Mouse (Mus musculus) spleen, adult 2 months (tissue): ENCODE measurements at regions not wholly inside any gene's neighbourhood (a gene's known extent, or its start where the extent isn't known, plus 50 kb on each side); places are given as distances from the start of the nearest gene placed in this dataset.

Experiments used
- DNase-seq, 2 experiments: peaks; one replicate each; pipeline versions ENCODE4 v3.0.0 to v3.0.0-alpha.2; 2012 to 2021; ENCODE audit warnings: low spot score in 2 of 2, low read depth in 1 of 2
- H3K27ac ChIP-seq: fragments of 200-500 bp; 2 replicates; pipeline ENCODE4 v1.5.1; 2012; ENCODE audit warnings: low read length, inconsistent platforms; ENCODE audit not compliant: insufficient read depth
- H3K27me3 ChIP-seq: fragments of 200-500 bp; 2 replicates; pipeline ENCODE4 v1.6.1; 2012; ENCODE audit warnings: mild to moderate bottlenecking, moderate library complexity, low read length, inconsistent platforms; ENCODE audit not compliant: control insufficient read depth, insufficient read depth
- H3K36me3 ChIP-seq: fragments of 200-500 bp; 2 replicates; pipeline ENCODE4 v1.6.1; 2012; ENCODE audit warnings: mild to moderate bottlenecking, low read length, inconsistent platforms; ENCODE audit not compliant: control insufficient read depth, insufficient read depth
- H3K4me1 ChIP-seq: fragments of 200-500 bp; 2 replicates; pipeline ENCODE4 v1.6.1; 2011; ENCODE audit warnings: inconsistent platforms; ENCODE audit not compliant: control insufficient read depth, insufficient read depth, insufficient read length
- H3K4me3 ChIP-seq: fragments of 200-500 bp; 2 replicates; pipeline ENCODE4 v1.5.1; 2011; ENCODE audit warnings: mild to moderate bottlenecking, inconsistent platforms; ENCODE audit not compliant: insufficient read depth, insufficient read length; ENCODE audit errors: extremely low read depth
- CTCF ChIP-seq: fragments of 200-500 bp; IDR thresholded peaks from 2 replicates; pipeline ENCODE4 v1.5.1; 2011; ENCODE audit warnings: mild to moderate bottlenecking, inconsistent platforms; ENCODE audit not compliant: insufficient read depth, insufficient read length, insufficient replicate concordance; ENCODE audit errors: extremely low read depth
- POLR2A ChIP-seq: fragments of 200-500 bp; IDR thresholded peaks from 2 replicates; pipeline ENCODE4 v1.6.1; 2011; ENCODE audit warnings: low read depth, low read length, inconsistent platforms
- WGBS: fragments of 180-500 bp; shearing (Covaris S2); methylation state at CpG from one replicate; pipeline ENCODE4 v1.1.7; 2018; 5-methylcytosine and 5-hydroxymethylcytosine counted together

GRCm38 (mm10) chr16:58211872-58212271 is 196.4 kb upstream of the Dcbld2 start:
- WGBS, result 66% methylated on average over 2 of the region's 2 CpGs
- no peak for DNase-seq

GRCm38 (mm10) chr16:58234686-58235085 is 173.6 kb upstream of the Dcbld2 start:
- no peaks in the 10 kb centered on the region for H3K4me1 ChIP-seq
- DNase-seq, result no peak
- TF ChIP-seq CTCF (no peak), POLR2A (no peak)
- H3K27ac ChIP-seq, result no peak overlapping the region
- no peaks in the 10 kb centered on the region for H3K36me3 ChIP-seq
- H3K27me3 ChIP-seq, result no peaks in the 10 kb centered on the region
- no peak overlapping the region for H3K4me3 ChIP-seq

More at GRCm38 (mm10) chr16:58211872-58212271, 196.4 kb upstream of the Dcbld2 start:
- Histone ChIP-seq H3K36me3 (no peaks in the 10 kb centered on the region), H3K4me1 (no peaks in the 10 kb centered on the region), H3K4me3 (no peak overlapping the region), H3K27ac (no peak overlapping the region), H3K27me3 (no peaks in the 10 kb centered on the region)
- TF ChIP-seq CTCF, result no peak
- no peak for TF ChIP-seq POLR2A

- H3K27me3 ChIP-seq, result no peaks in the 10 kb centered on the region
- DNase-seq, result no peak
- H3K4me3 ChIP-seq, result no peak overlapping the region
- no peaks in the 10 kb centered on the region for H3K4me1 ChIP-seq
- H3K36me3 ChIP-seq, result no peaks in the 10 kb centered on the region
- TF ChIP-seq POLR2A (no peak), CTCF (no peak)
- no peak overlapping the region for H3K27ac ChIP-seq
- 84% methylated on average over 1 of the region's 1 CpGs for WGBS
These were observed 171.4 kb upstream of the Dcbld2 start for GRCm38 (mm10) chr16:58236857-58237256.

DNA sequence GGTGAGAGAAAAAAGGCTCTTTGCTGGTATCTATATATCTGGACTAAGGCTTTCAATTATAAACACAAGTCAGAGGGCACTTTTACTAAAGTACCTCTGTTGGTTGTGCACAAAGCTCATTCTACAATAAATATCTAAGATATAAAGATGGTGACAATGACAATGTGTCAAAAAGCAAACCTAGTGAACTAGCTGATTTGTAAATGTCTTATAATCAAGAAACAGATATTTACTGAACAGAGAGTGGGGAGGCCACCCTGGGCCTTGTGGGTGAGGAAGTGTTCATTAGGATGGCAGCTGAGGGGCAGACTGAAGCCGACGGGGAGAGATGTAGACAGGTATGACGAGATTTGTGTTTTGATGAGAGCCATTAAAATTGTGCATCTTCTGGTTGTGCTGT is 132.0 kb upstream of the Dcbld2 start:
- H3K27ac ChIP-seq, result no peak overlapping the region
- H3K27me3 ChIP-seq, result no peaks in the 10 kb centered on the region; the same call in 1 of the 2 replicates
- H3K4me1 ChIP-seq, result no peaks in the 10 kb centered on the region
- DNase-seq, result no peak
- no peaks in the 10 kb centered on the region for H3K36me3 ChIP-seq
- no peak overlapping the region for H3K4me3 ChIP-seq
- 93% methylated on average over 3 of the region's 3 CpGs for WGBS
- TF ChIP-seq POLR2A (no peak), CTCF (no peak)

DNA sequence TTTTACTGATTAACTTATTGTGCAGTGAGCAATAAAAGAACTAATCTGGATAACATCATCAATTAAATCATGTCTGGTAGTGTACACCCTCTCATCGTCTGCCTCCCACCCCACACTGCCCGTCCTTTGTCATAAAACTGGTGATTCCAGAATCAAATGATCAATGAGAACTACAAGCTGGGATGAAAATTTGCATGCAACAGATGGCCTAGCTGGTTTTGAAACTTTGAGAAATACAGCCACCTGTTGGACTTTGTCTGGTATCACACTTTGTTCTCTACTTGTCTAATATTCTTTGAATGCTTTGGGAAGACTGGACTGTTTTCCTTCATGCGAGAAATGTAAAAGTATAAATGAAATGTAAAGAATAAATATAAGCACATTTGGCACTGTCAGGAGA is 126.8 kb upstream of the Dcbld2 start:
- WGBS, result 66% methylated on average over 3 of the region's 3 CpGs
- no peak overlapping the region for H3K4me3 ChIP-seq
- TF ChIP-seq CTCF, result no peak
- TF ChIP-seq POLR2A, result no peak
- DNase-seq, result no peak
- no peaks in the 10 kb centered on the region for H3K36me3 ChIP-seq
- no peaks in the 10 kb centered on the region for H3K4me1 ChIP-seq
- H3K27me3 ChIP-seq, result no peaks in the 10 kb centered on the region; the same call in 1 of the 2 replicates
- no peak overlapping the region for H3K27ac ChIP-seq

DNA sequence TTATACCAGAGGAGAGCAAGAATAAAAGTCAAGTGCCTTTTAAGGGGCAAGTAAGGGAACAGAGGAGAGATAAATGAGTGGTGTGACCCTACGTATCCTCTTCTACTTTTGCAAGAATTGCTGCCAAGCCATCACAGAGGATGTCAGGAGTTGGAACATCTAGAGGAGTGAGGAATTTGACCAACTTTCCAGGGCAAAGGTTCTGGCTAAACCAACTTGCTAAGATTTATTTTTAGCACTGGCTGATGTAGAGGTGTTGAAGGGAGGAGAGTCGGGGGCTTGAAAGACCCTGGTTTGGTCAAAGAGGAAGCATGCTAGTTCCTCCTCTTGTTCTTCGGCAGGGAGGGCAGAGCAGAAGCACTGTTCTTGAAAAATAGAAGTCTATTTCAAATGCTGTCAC is 113.8 kb upstream of the Dcbld2 start:
- no peaks in the 10 kb centered on the region for H3K4me1 ChIP-seq
- no peak overlapping the region for H3K4me3 ChIP-seq
- no peaks in the 10 kb centered on the region for H3K27me3 ChIP-seq
- H3K36me3 ChIP-seq, result no peaks in the 10 kb centered on the region
- H3K27ac ChIP-seq, result no peak overlapping the region
- 26% methylated on average over 3 of the region's 3 CpGs for WGBS
- DNase-seq, result no peak
- no peak for TF ChIP-seq POLR2A
- no peak for TF ChIP-seq CTCF

DNA sequence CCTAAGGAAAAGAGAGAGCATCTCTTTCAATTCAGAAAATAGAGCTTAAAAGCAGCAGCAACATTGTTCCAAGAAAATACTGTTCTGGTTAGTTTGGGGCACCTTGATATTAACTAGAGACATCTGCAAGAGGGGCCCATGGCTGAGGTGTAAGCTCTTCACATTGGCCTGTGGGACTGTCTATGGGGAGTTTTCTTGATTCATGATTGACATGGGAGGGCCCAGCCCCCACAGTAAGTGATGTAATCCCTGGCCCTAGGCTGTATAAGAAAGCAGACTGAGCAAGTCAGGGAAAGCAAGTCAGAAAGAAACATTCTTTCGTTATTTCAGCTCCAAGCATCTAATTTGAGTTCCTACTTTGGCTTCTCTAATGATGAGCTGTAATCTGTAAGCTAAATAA is 113.1 kb upstream of the Dcbld2 start:
- TF ChIP-seq POLR2A (no peak), CTCF (no peak)
- no peak for DNase-seq
- Histone ChIP-seq H3K4me3 (no peak overlapping the region), H3K27me3 (no peaks in the 10 kb centered on the region), H3K27ac (no peak overlapping the region), H3K36me3 (no peaks in the 10 kb centered on the region), H3K4me1 (no peaks in the 10 kb centered on the region)
- WGBS, result 86% methylated on average over 1 of the region's 1 CpGs
